Mouse (Mus musculus): Measurements from ENCODE around the gene Trappc3.
A peak's percentile ranks its signal among the peaks of the same experiment; 100 is the strongest.

The Trappc3 gene

DNA sequence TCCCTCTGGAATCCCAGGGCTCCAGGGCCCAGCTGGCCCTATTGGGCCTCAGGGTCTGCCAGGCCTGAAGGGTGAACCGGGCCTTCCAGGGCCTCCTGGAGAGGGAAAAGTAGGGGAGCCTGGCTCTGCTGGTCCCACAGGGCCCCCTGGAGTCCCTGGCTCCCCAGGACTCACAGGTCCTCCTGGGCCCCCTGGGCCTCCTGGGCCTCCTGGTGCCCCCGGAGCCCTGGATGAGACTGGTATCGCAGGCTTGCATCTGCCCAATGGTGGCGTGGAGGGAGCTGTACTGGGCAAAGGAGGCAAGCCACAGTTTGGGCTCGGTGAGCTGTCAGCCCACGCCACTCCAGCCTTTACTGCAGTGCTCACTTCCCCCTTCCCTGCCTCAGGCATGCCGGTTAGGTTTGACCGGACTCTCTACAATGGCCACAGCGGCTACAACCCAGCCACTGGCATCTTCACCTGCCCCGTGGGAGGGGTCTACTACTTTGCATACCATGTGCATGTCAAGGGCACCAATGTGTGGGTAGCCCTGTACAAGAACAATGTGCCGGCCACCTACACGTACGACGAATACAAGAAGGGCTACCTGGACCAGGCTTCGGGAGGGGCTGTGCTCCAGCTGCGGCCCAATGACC is 49.6 kb downstream of the Trappc3 start:
- DNase-seq (ENCODE audit: low read depth, low spot score): no peak

DNA sequence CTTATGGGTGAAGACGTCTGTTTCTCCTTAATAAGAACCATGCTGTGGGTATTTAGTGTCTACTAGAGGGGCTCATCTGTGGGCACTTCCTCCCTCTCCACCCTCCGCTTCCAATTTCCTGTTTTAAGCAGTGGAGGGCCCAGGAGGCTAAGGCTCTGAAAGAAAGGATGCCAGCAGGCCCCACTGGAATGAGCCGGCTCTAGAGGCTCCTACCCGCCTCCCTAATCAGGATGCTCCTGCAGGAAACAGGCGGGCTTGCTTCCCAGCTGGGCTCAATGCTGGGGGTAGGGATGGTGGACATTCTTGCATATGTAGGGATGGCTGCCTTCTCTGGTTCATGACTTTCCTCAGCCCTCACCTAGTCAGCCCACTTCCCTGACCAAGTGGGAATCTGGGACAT is 51.1 kb downstream of the Trappc3 start:
- DNase-seq (ENCODE audit: low read depth, low spot score): no peak

DNA sequence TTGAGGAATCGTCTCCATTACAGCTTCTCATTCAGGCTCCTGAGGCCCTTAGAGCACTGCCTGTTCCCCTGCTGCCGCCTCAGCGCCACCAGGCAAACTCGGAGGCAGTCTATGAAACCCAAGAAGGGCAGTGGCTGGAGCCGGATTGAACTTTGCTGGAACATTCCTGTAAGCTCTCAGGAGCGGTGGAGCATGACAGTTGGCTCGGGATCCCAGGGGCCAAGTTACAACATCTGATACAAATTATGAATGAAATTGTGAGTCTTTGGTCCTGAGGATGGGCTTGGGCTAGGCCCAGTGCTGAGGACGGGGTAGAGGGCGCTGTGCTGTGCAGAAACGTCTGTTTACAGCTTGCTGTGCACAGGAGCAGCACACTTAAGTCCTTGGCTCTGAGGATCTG is 52.3 kb downstream of the Trappc3 start:
- peak; percentile 65 for DNase-seq (ENCODE audit: low read depth, low spot score)

DNA sequence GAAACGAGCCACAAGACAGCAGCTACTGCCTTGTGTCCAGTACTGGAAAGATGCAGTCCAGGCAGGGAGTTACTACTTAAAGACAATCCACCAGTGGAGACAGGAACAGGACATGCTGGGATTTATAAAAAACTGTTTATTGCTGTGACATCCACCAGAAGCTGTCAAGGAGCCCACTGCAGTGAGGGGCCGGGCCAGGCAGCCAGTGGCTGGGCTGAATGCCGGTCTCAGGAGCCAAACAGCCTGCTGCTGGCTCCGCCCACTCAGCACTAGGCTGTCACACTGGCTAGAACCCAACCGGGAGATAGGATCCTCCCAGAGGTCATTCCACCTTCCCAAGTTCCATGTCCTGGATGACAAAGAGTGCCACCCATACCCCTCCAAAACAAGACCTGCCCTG is 53.8 kb downstream of the Trappc3 start:
- no peak for DNase-seq (ENCODE audit: low read depth, low spot score)

DNA sequence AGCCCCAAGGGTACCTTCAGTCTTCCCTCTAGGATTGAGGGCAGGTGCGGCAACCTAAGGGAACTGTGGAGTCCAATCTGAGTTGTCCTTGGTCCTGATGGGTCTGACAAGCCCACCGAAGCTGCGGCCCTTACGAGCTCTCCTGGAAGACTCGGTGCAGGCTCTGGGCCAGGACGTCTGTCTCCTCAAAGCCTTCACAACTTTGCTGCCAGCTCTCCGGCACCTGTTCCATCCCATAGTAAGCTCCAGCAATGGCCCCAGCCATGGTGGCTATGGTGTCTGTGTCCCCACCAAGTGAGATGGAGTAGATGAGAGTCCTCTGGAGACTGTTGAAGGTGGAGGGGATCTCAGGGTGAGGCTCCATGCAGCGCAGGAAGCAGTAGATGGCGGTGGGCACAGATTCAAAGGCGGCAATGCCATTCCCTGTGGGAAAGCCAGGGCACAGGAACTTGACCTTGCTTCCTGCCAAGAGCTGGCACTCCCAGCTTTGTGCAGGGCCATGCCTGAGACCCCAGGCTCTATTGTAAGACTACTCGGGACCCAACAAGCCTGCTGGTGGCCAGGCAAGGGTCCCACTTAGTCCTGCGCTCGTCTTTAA is 54.4 kb downstream of the Trappc3 start:
- DNase-seq (ENCODE audit: low read depth, low spot score): no peak

DNA sequence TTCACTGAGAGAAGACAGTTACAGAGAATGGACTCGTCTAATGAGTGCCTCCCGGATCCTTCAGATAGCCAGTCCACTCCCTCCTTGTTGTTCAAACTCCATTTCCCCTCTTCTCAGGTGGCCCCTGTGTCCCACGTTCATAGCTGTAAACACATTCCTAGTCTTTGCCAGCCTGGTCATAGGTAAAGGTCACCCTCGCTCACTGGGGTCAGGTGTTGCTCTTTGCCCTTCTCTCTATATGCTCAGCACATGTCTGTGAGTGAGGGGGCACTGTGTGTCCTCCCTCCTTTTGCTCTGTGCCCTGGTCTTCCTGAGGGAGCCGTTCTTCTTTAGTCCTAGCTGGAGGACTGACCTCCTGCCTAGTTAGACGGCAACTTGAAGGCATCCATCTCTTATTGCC is 57.7 kb downstream of the Trappc3 start:
- DNase-seq (ENCODE audit: low read depth, low spot score): no peak

DNA sequence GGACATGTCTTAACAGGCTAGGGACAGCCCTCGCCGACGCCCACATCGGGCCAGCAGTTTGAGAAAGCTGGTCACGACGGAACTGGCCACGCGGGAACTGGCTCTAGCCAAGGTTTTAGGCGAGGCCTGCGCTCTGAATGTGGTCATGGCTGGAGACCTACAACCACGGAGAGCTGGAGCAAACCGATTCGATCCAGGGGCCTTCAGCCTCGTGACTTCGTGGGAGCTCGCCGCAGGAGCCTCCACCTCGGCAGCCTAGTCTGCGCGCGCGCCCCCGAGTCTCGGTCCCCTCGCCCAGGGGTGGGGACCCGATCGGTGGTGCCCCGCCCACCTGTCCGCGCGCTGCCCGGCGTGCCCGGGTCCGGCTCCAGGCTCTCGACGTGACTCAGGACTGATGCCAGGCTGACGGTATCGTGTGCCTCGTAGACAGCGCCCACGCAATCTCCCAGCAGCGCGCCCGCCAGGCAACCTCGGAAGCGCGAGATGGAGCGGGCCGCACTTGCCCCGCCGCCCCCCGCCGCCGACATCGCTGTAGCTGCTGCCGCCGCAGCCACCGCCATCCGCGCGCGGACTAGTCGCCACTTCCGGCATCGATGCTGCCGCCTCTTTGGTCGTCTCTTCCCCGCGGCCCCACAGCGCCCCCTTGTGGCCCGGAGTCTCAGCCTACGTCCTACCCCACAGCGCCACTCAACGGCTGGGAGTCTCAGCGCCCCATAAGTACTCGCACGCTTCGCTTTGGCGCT is 59.2 kb downstream of the Trappc3 start, which contains the start of gene Adprhl2:
Gene Adprhl2, minus strand, starts transcription at position 593 of the 743 bp plus-strand sequence.
- peak; percentile 95 for DNase-seq (ENCODE audit: low read depth, low spot score)

DNA sequence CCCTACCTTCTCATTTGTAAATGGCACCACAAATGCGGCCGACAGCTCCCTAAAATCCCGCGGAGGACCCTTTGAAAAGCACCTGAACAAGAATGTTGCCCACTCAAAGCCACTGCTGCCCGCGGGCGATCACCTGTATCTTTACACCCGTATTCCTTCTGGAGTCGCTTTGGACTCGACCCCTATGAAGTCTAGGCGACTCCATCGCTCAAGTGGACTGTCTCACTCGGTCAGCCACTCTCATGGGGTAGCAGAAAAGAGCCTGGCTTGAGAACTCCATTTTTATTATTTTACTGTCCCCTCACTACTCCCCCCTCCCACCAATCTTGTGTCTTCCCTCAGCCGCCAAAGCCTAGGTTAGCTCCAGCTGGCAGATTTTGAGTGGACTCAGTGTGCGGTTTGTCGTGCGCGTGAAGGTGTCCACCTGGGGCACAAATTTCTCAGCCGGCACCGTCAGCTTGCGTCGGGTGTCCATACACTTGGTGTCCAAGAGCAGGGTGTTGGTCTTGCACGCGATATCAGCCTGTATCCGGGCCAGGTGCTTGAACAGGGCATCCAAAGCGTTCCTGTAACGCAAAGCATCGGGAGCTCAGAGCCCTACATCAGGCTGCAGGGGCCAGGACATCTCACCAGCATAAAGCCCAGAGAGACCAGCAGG is 59.9 kb downstream of the Trappc3 start:
- DNase-seq (ENCODE audit: low read depth, low spot score): no peak

DNA sequence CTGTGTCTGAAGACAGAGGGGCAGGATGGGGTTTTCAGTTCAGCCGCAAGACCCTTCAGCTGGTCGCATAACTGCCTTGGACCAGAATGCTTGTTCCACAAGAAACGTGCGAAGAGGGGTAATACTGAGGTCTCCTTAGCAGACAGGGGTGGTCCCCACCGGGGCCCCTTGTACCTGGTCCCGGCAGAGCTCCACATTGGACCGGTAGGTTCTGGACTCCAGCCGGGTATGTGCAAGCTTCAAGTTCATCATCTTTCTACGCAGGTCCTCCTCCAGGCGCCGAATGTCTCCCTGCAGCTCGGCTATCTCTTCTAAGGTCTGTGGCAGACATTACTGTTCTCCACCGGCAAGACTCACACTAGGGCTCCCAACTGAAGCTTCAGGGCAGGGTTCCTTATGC is 60.5 kb downstream of the Trappc3 start:
- DNase-seq (ENCODE audit: low read depth, low spot score): no peak

DNA sequence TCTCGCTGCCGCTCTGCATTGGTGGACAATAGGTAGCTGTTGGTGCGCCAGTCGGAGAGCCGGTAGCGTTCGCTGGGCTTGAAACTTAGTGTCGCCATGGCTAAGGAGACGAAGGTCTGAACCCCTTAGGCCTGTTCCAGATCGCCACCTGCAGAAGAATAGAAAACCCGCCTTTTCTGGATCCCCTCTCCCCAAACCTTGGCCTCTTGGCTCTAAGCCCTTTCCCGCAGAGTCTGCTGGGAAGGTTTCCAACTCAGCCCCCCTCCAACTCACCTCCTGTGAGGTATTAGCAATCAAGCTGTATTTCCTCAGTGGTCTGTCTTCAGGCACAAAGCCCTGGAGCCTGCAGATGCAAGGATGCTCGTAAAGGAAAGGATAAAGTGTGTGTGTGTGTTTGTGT is 62.7 kb downstream of the Trappc3 start:
- no peak for DNase-seq (ENCODE audit: low read depth, low spot score)

DNA sequence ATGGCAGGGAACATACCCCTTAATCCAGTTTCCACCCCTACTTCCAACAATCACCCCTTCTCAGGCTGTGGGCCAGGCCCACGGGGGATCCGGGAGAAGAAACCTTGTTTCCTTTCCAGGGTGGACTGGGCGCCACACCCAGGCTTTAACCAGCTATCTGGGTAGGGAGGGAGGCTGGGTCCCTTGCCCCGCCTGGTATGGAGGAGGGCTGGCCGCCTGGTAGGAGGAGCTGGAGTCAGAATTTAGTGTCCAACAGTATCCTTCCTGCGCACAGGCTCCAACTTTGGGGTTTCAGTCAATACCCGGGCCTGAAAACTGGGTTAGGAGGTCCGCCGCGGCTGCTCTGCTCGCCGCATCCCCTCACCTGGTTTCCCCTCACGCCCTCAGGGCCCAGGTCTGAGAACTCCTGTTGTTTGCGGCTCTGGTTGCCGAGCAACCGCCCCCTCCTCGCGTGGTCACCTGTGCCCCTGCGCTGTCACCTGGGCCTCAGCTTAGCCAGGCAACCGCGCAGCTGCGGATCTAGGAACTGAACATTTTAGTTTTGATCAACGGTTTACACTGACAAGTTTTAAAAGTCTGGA is 63.2 kb downstream of the Trappc3 start, which contains the start of gene Tekt2:
Gene Tekt2, minus strand, starts transcription at position 408 of the 581 bp plus-strand sequence.
- no peak for DNase-seq (ENCODE audit: low read depth, low spot score)
